Mouse (Mus musculus): ENCODE measurements at regions not wholly inside any gene's neighbourhood (a gene's known extent, or its start where the extent isn't known, plus 50 kb on each side); places are given as distances from the start of the nearest gene placed in this dataset.

- TF ChIP-seq CTCF (IDR thresholded peaks at IDR 0.05; ENCODE audit: extremely low read depth, insufficient read length, insufficient replicate concordance, low read depth, low read length) = no peak
- TF ChIP-seq POLR2A (IDR thresholded peaks at IDR 0.05; ENCODE audit: low read depth, low read length) = no peak
- H3K27me3 ChIP-seq (ENCODE audit: control insufficient read depth, insufficient read depth, low read length) = no peaks in the 10 kb centered on the region
- no peak overlapping the region for H3K4me3 ChIP-seq (ENCODE audit: low read depth, low read length)
- 70% methylated on average over 6 of the region's 6 CpGs for WGBS
- H3K36me3 ChIP-seq (ENCODE audit: control insufficient read depth, insufficient read depth, low read length) = no peaks in the 10 kb centered on the region
- no peak overlapping the region for H3K27ac ChIP-seq (ENCODE audit: insufficient read depth, low read depth, low read length)
- no peaks in the 10 kb centered on the region for H3K4me1 ChIP-seq (ENCODE audit: control insufficient read depth, insufficient read depth, insufficient read length, low read length)
Measured at GRCm38 (mm10) chr12:71487591-71488435, 178.1 kb downstream of the Dact1 start.

GRCm38 (mm10) chr12:71489295-71489694 lies 179.6 kb downstream of the Dact1 start:
- TF ChIP-seq CTCF (IDR thresholded peaks at IDR 0.05; ENCODE audit: extremely low read depth, insufficient read length, insufficient replicate concordance, low read depth, low read length) = no peak
- no peak for TF ChIP-seq POLR2A (IDR thresholded peaks at IDR 0.05; ENCODE audit: low read depth, low read length)
- H3K4me1 ChIP-seq (ENCODE audit: control insufficient read depth, insufficient read depth, insufficient read length, low read length) = no peaks in the 10 kb centered on the region
- no peak overlapping the region for H3K4me3 ChIP-seq (ENCODE audit: low read depth, low read length)
- no peaks in the 10 kb centered on the region for H3K36me3 ChIP-seq (ENCODE audit: control insufficient read depth, insufficient read depth, low read length)
- 75% methylated on average over 7 of the region's 7 CpGs for WGBS
- H3K27me3 ChIP-seq (ENCODE audit: control insufficient read depth, insufficient read depth, low read length) = no peaks in the 10 kb centered on the region
- no peak overlapping the region for H3K27ac ChIP-seq (ENCODE audit: insufficient read depth, low read depth, low read length)

- Histone ChIP-seq H3K27me3 (ENCODE audit: control insufficient read depth, insufficient read depth, low read length) (no peaks in the 10 kb centered on the region), H3K27ac (ENCODE audit: insufficient read depth, low read depth, low read length) (no peak overlapping the region), H3K36me3 (ENCODE audit: control insufficient read depth, insufficient read depth, low read length) (no peaks in the 10 kb centered on the region), H3K4me1 (ENCODE audit: control insufficient read depth, insufficient read depth, insufficient read length, low read length) (no peaks in the 10 kb centered on the region), H3K4me3 (ENCODE audit: low read depth, low read length) (no peak overlapping the region)
- TF ChIP-seq POLR2A (IDR thresholded peaks at IDR 0.05; ENCODE audit: low read depth, low read length) (no peak), CTCF (IDR thresholded peaks at IDR 0.05; ENCODE audit: extremely low read depth, insufficient read length, insufficient replicate concordance, low read depth, low read length) (no peak)
- WGBS = 36% methylated on average over 10 of the region's 10 CpGs
Measured at GRCm38 (mm10) chr12:71494803-71495293, 185.2 kb downstream of the Dact1 start.

- WGBS = 65% methylated on average over 14 of the region's 14 CpGs
Measured at GRCm38 (mm10) chr12:71498246-71499029, 188.8 kb downstream of the Dact1 start.

GRCm38 (mm10) chr12:71501299-71501810 lies 191.7 kb downstream of the Dact1 start:
- H3K36me3 ChIP-seq (ENCODE audit: control insufficient read depth, insufficient read depth, low read length) = no peaks in the 10 kb centered on the region
- 52% methylated on average over 7 of the region's 7 CpGs for WGBS

More at GRCm38 (mm10) chr12:71498246-71499029, 188.8 kb downstream of the Dact1 start:
- no peaks in the 10 kb centered on the region for H3K36me3 ChIP-seq (ENCODE audit: control insufficient read depth, insufficient read depth, low read length)
- H3K4me3 ChIP-seq (ENCODE audit: low read depth, low read length) = no peak overlapping the region
- H3K27ac ChIP-seq (ENCODE audit: insufficient read depth, low read depth, low read length) = no peak overlapping the region
- no peaks in the 10 kb centered on the region for H3K4me1 ChIP-seq (ENCODE audit: control insufficient read depth, insufficient read depth, insufficient read length, low read length)
- H3K27me3 ChIP-seq (ENCODE audit: control insufficient read depth, insufficient read depth, low read length) = no peaks in the 10 kb centered on the region
- no peak for TF ChIP-seq CTCF (IDR thresholded peaks at IDR 0.05; ENCODE audit: extremely low read depth, insufficient read length, insufficient replicate concordance, low read depth, low read length)
- TF ChIP-seq POLR2A (IDR thresholded peaks at IDR 0.05; ENCODE audit: low read depth, low read length) = no peak

GRCm38 (mm10) chr12:71503265-71503664 lies 193.6 kb downstream of the Dact1 start:
- Histone ChIP-seq H3K27ac (ENCODE audit: insufficient read depth, low read depth, low read length) (no peak overlapping the region), H3K36me3 (ENCODE audit: control insufficient read depth, insufficient read depth, low read length) (no peaks in the 10 kb centered on the region), H3K4me1 (ENCODE audit: control insufficient read depth, insufficient read depth, insufficient read length, low read length) (no peaks in the 10 kb centered on the region), H3K4me3 (ENCODE audit: low read depth, low read length) (no peak overlapping the region), H3K27me3 (ENCODE audit: control insufficient read depth, insufficient read depth, low read length) (no peaks in the 10 kb centered on the region)
- TF ChIP-seq POLR2A (IDR thresholded peaks at IDR 0.05; ENCODE audit: low read depth, low read length) (no peak), CTCF (IDR thresholded peaks at IDR 0.05; ENCODE audit: extremely low read depth, insufficient read length, insufficient replicate concordance, low read depth, low read length) (no peak)
- 70% methylated on average over 11 of the region's 11 CpGs for WGBS

More at GRCm38 (mm10) chr12:71501299-71501810, 191.7 kb downstream of the Dact1 start:
- H3K27ac ChIP-seq (ENCODE audit: insufficient read depth, low read depth, low read length) = no peak overlapping the region
- H3K27me3 ChIP-seq (ENCODE audit: control insufficient read depth, insufficient read depth, low read length) = no peaks in the 10 kb centered on the region
- TF ChIP-seq POLR2A (IDR thresholded peaks at IDR 0.05; ENCODE audit: low read depth, low read length) (no peak), CTCF (IDR thresholded peaks at IDR 0.05; ENCODE audit: extremely low read depth, insufficient read length, insufficient replicate concordance, low read depth, low read length) (no peak)
- H3K4me3 ChIP-seq (ENCODE audit: low read depth, low read length) = no peak overlapping the region
- H3K4me1 ChIP-seq (ENCODE audit: control insufficient read depth, insufficient read depth, insufficient read length, low read length) = no peaks in the 10 kb centered on the region

All from small intestine, adult 2 months (tissue).